Mouse (Mus musculus) stomach, embryonic 15.5 days (tissue): ENCODE results near the gene Shisa5. TPM values are rescaled to one million over a fixed set of nuclear protein-coding genes. Genes with fewer than 3 reads are reported as not detected.

ENCODE experiments used
- ATAC-seq: fragments of 200-750 bp; cut with Nextera tagmentation; 2 replicates; pipeline ENCODE4 v1.8.0; 2017; ENCODE audit warnings: low read depth, moderate number of reproducible peaks, moderate TSS enrichment; ENCODE audit not compliant: insufficient read depth, low FRiP score
- H3K27ac ChIP-seq: fragments of 300-500 bp; sonication (generic); 2 replicates; pipeline ENCODE4 v1.5.1; 2015; ENCODE audit warnings: mild to moderate bottlenecking, inconsistent platforms
- H3K27me3 ChIP-seq: fragments of 300-500 bp; sonication (generic); replicated peaks from 2 replicates; pipeline ENCODE4 v1.6.1; 2015; ENCODE audit warnings: inconsistent platforms
- H3K36me3 ChIP-seq: fragments of 300-500 bp; sonication (generic); 2 replicates; pipeline ENCODE4 v1.6.1; 2015; ENCODE audit warnings: inconsistent platforms
- H3K4me1 ChIP-seq: fragments of 300-500 bp; sonication (generic); 2 replicates; pipeline ENCODE4 v1.6.1; 2015; ENCODE audit warnings: inconsistent platforms
- H3K4me2 ChIP-seq: fragments of 300-500 bp; sonication (generic); 2 replicates; pipeline ENCODE4 v1.6.1; 2015; ENCODE audit warnings: mild to moderate bottlenecking, inconsistent platforms
- H3K4me3 ChIP-seq: fragments of 300-500 bp; sonication (generic); replicated peaks from 2 replicates; pipeline ENCODE4 v1.5.1; 2015; ENCODE audit warnings: inconsistent platforms
- H3K9ac ChIP-seq: fragments of 300-500 bp; sonication (generic); 2 replicates; pipeline ENCODE4 v1.6.1; 2015; ENCODE audit warnings: inconsistent platforms
- H3K9me3 ChIP-seq: fragments of 300-500 bp; sonication (generic); 2 replicates; pipeline ENCODE4 v1.6.1; 2016; ENCODE audit warnings: inconsistent platforms
- WGBS: fragments of 180-500 bp; shearing (Covaris S2); methylation state at CpG from one replicate; pipeline ENCODE4 v1.1.7; 2015; 5-methylcytosine and 5-hydroxymethylcytosine counted together
- polyA plus RNA-seq: library from polyadenylated mRNA; unstranded; fragments of >200 nt; fragmentation: Nextera tagmentation; extraction: Ambion mirVana; gene quantifications from 2 replicates; pipeline ENCODE4 v1.2.1, GENCODE M21; 2015

Gene Shisa5
- polyA plus RNA-seq, 1 experiment from 2014 or later = 104 TPM

DNA sequence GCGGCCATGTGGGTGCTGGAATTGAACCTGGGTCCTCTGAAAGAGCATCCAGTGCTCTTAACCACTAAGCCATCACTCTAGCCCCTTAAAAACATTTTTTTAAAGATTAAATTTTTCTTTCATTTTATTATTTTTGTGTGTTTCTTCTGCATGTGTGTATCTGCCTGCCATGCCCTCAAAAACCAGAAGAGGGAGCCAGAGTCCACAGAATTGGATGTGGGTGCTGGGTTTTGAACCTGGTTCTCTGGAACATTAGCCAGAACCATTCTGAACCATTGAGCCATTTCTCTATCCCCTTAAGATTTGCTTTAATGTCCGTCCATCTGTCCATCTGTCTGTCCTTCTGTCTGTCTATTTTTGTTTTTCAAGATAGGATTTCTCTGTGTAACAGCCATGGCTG lies 35.2 kb upstream of the Shisa5 start:
- ATAC-seq = no peak

DNA sequence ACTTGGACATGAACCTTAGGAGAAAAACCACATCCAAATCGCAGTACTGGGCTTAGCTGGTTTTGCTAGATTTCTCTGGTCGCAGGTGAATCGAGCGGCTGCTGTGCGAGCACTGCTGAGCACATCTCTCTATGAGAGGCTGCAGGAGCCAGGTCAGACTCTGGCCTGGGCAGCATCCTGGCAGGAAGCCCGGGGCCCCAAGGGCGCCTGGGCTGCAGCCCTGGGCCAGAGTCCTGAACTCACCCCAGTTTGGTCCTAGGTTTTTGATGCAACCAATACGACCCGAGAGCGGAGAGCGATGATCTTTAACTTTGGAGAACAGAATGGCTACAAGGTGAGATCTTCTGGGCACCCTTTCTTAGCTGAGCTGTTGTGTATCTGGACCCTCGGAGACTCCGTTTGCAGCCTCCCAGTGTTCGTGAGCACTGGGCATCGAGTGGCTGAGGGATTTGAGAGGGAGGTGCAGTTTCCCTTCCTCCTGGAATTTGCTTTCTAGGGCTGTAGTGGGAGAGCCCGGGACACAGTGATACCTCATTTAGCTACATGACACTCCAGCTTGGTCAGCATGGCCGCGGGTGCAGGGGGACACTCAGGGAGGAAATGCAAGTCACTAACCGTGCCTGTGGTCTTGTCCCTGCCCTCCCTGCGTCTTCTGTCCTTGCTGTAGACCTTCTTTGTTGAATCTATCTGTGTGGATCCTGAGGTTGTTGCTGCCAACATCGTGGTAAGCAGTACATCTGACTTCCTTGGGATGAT lies 31.2 kb upstream of the Shisa5 start:
- Histone ChIP-seq H3K27ac (no peak overlapping the region), H3K4me1 (0 out of 2 replicates have a peak, but pooled peaks cover 7% of the 10 kb centered on the region), H3K9ac (no peak overlapping the region), H3K4me2 (no peak overlapping the region), H3K9me3 (no peaks in the 10 kb centered on the region), H3K27me3 (no peaks in the 10 kb centered on the region), H3K4me3 (no peak overlapping the region), H3K36me3 (no peaks in the 10 kb centered on the region)
- no peak for ATAC-seq
- WGBS = 80% methylated on average over 21 of the region's 21 CpGs

More for the DNA sequence above, 35.2 kb upstream of the Shisa5 start:
- Histone ChIP-seq H3K27me3 (no peaks in the 10 kb centered on the region), H3K4me1 (no peaks in the 10 kb centered on the region), H3K36me3 (no peaks in the 10 kb centered on the region), H3K9ac (no peak overlapping the region), H3K9me3 (no peaks in the 10 kb centered on the region), H3K27ac (no peak overlapping the region), H3K4me3 (no peak overlapping the region), H3K4me2 (no peak overlapping the region)
- 58% methylated on average over 2 of the region's 2 CpGs for WGBS

DNA sequence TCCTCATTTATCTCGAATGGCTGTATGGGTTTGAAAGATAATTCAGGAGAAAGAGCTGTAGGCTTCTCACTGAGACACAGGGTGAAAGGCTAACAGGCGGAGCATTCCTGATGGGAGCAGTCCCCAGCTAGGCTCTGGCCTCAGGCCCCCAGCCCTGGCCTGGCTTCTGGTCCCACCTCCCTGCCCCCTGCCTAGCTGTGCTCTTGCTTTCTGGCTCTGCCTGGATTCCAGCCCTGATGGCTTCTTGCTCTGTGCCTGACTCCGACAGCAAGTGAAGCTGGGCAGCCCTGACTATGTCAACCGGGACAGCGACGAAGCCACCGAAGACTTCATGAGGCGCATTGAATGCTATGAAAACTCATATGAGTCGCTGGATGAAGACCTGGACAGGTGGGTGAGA lies 30.3 kb upstream of the Shisa5 start:
- H3K9me3 ChIP-seq = no peaks in the 10 kb centered on the region
- no peak overlapping the region for H3K4me3 ChIP-seq
- WGBS = 80% methylated on average over 9 of the region's 9 CpGs
- H3K27me3 ChIP-seq = no peaks in the 10 kb centered on the region
- no peaks in the 10 kb centered on the region for H3K36me3 ChIP-seq
- H3K27ac ChIP-seq = no peak overlapping the region
- ATAC-seq = no peak
- H3K4me2 ChIP-seq = no peak overlapping the region
- no peak overlapping the region for H3K9ac ChIP-seq
- 0 out of 2 replicates have a peak, but pooled peaks cover 7% of the 10 kb centered on the region for H3K4me1 ChIP-seq

DNA sequence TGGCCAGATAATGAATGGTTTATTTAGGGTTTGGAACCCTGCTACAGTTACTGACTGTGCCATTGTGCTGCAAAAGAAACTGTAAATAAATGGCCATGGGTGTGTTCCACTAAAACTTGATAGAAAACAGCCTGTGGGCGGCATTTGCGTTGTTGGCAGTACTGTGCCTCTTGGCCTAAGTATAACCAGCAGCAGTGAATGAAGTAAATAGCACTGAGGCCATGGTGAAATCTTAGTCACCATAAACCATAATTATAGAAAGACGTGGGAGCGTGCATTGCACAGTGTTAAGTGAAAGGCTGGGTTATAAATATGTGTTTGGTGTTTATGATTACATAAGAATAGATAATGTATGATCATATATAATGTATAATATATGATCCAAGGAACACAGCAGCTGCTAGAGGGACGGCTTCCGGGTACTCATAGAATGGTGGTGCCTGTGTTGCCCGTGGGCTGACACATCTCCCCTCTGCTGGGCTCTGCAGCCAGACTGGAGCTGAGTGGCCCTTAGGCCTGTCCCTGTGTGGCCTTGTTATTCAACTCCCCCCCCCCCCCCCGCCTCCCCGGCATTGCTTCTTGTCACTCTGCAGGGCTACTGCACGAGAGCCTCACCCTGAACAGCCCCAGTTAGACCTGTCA lies 29.2 kb upstream of the Shisa5 start:
- Histone ChIP-seq H3K4me1 (0 out of 2 replicates have a peak, but pooled peaks cover 7% of the 10 kb centered on the region), H3K36me3 (no peaks in the 10 kb centered on the region), H3K9me3 (no peaks in the 10 kb centered on the region), H3K4me3 (no peak overlapping the region), H3K27ac (no peak overlapping the region), H3K9ac (no peak overlapping the region), H3K4me2 (no peak overlapping the region), H3K27me3 (no peaks in the 10 kb centered on the region)
- ATAC-seq = no peak
- WGBS = 58% methylated on average over 10 of the region's 10 CpGs

DNA sequence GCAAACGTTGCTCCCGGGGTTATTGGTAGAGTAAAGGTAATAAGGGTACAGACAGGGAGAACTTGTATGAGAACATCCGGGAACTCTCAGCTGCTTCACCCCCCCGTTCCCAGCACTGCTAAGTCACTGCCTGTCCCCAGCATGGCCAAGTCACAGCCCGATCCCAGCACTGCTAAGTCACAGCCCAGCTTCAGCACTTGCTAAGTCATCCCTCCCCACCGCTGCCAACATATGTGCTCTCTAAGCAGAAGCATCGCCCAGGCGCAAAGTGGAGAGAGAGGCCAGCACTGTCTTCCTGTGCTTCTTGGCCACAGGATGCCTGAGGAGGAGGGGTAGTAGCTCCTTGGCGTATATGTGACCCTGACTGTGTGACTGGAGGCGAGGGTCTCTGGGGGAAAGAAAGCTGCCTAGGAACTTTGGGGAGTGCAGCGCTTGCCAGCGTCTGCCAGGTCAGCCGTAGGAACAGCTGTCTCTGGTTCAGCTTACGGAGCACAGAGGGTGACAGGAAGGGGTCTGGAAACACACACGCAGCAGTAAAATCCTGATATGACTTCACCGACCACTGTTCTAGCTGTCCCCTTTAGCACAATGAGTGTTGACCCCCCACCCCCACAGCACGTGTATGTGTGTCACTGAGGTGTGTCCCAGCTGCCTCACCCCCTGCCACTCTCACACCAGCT lies 28.6 kb upstream of the Shisa5 start:
- Histone ChIP-seq H3K27me3 (no peaks in the 10 kb centered on the region), H3K36me3 (no peaks in the 10 kb centered on the region), H3K4me1 (0 out of 2 replicates have a peak, but pooled peaks cover 7% of the 10 kb centered on the region), H3K4me2 (no peak overlapping the region), H3K9ac (no peak overlapping the region), H3K27ac (no peak overlapping the region), H3K4me3 (no peak overlapping the region), H3K9me3 (no peaks in the 10 kb centered on the region)
- WGBS = 39% methylated on average over 17 of the region's 17 CpGs
- ATAC-seq = no peak; the same call in 1 of the 2 replicates

DNA sequence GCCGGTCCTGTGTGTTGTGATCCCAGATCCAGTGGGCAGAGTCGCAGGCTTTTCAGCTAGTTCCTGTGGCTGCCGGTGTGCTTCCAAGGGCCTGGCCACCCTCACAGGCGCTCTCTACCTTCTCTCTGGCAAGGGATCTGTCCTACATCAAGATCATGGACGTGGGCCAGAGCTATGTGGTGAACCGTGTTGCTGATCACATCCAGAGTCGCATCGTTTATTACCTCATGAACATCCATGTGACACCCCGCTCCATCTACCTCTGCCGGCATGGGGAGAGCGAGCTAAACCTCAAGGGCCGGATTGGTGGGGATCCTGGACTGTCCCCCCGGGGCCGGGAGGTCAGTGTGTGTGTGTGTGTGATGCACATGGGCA lies 28.1 kb upstream of the Shisa5 start:
- Histone ChIP-seq H3K4me2 (no peak overlapping the region), H3K9ac (no peak overlapping the region), H3K27me3 (no peaks in the 10 kb centered on the region), H3K27ac (no peak overlapping the region), H3K36me3 (no peaks in the 10 kb centered on the region), H3K4me1 (0 out of 2 replicates have a peak, but pooled peaks cover 10% of the 10 kb centered on the region), H3K9me3 (no peaks in the 10 kb centered on the region), H3K4me3 (no peak overlapping the region)
- WGBS = 76% methylated on average over 14 of the region's 14 CpGs
- ATAC-seq = no peak

DNA sequence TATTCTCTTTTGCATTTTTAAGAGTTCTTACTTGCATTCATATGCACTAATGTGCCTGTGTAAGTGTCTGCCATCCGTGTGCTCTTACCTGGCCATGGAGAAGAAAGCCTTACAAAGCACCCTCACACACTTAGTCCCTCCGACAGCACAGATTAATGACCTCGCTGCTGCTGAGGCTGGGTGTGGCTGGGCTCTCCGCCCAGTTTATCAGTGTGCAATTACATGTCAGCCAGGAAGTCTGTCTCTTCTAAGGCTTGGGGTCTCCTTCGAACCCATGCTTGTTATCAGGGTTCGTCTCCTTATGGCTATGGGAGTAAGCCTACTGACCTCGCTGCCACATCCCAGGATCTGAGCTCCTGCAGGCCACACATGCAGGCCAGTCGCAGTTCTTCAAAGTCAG lies 23.0 kb upstream of the Shisa5 start:
- H3K27me3 ChIP-seq = no peaks in the 10 kb centered on the region
- no peak overlapping the region for H3K4me3 ChIP-seq
- no peak overlapping the region for H3K4me2 ChIP-seq
- no peaks in the 10 kb centered on the region for H3K9me3 ChIP-seq
- H3K27ac ChIP-seq = no peak overlapping the region
- no peak overlapping the region for H3K9ac ChIP-seq
- H3K4me1 ChIP-seq = 0 out of 2 replicates have a peak, but pooled peaks cover 7% of the 10 kb centered on the region
- no peaks in the 10 kb centered on the region for H3K36me3 ChIP-seq
- peak; percentile 71; the same call in 1 of the 2 replicates for ATAC-seq
- WGBS = 36% methylated on average over 8 of the region's 8 CpGs

DNA sequence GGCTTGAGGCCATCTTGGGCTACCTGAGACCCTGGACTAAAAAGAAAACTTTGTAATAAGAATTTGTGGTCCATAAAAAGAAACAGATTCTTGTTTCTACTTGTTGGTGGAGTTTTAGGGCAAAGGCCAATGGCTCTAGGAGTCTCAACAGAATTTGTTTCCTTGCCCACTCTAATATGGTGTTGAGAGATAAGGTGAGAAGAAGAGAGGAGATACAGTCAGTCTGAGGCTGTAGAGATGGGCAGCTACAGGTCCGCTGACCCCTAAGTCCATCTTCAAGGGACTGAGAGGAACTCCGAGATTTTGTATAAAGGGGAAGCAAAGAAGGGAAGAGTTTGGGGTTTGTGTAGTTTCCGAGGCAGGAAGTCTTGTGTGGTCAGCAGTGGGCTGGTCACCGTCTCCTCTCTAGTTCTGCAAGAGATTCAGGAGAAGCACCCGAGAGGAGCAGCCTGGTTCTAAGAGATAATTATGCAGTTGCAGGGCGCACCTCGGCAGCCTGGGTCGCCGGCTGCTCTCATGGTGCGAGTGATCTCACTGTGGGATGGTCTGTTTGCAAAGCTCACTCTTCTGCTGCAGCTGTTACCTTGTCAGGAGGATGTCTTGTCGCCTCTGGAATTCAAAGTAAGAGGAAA lies 21.3 kb upstream of the Shisa5 start:
- Histone ChIP-seq H3K4me2 (no peak overlapping the region), H3K27me3 (no peaks in the 10 kb centered on the region), H3K4me3 (no peak overlapping the region), H3K9me3 (no peaks in the 10 kb centered on the region), H3K9ac (no peak overlapping the region), H3K36me3 (no peaks in the 10 kb centered on the region), H3K4me1 (0 out of 2 replicates have a peak, but pooled peaks cover 7% of the 10 kb centered on the region), H3K27ac (no peak overlapping the region)
- peak; percentile 66; the same call in 1 of the 2 replicates for ATAC-seq
- 51% methylated on average over 11 of the region's 11 CpGs for WGBS

DNA sequence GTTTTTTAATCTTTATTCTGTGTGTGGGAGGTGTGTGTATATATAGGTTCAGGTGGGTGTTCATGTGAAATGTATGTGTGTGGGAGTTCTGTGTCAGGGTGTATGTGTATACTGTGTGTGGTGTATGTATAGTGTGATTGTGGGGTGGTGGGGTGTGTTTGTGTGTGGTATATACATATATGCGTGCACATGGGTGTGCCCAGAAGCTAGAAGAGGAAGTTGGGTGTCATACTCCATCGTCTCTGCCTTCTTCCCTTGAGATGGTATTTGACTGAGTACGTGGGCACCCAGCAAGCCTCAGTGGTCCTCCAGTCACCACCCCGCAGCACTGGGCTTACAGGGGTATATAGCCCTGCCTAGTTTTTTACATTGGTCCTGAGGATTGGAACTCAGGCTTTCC lies 16.9 kb upstream of the Shisa5 start:
- H3K27me3 ChIP-seq = no peaks in the 10 kb centered on the region
- 73% methylated on average over 4 of the region's 4 CpGs for WGBS
- no peak overlapping the region for H3K4me2 ChIP-seq
- H3K9ac ChIP-seq = no peak overlapping the region
- no peaks in the 10 kb centered on the region for H3K9me3 ChIP-seq
- no peaks in the 10 kb centered on the region for H3K4me1 ChIP-seq
- H3K36me3 ChIP-seq = no peaks in the 10 kb centered on the region
- no peak overlapping the region for H3K27ac ChIP-seq
- no peak for ATAC-seq
- H3K4me3 ChIP-seq = no peak overlapping the region

DNA sequence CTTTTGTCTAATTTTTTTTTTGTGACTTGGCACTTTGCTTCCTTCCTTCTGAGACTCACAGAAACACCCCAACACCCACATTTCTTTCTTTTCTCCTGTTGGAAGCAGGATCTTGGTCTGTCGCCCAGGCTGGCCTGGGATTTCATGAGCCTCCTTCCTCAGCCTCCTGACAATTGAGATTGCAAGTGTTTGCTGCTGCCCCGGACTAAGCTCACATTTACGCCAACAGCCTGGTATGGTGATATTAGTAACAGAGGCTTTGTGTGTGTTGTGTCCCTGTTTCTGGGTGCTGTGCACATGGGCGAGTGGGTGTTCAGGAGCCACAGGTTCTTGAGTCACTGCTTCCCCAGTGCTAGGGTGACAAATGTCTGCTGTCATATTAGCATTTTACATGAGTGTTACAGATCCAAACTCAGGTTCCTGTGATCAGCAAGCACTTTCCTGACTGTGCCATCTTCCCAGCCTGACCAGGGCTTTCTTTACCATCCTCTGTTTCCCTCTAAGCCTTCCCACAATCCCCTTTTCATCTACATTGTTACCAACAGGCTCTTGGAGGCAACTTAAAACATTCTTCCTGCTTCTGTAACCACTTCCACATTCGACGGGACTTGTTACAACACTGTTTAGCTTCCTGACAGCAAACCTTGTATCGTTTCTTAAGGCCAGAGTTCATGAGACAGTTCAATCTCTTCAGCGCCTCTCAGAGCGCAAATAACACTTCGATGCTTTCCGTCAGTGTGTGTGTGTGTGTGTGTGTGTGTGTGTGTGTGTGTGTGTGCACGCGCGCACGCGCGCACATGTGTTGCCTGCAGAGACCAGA lies 15.3 kb upstream of the Shisa5 start:
- Histone ChIP-seq H3K9ac (no peak overlapping the region), H3K36me3 (no peaks in the 10 kb centered on the region), H3K27ac (no peak overlapping the region), H3K4me2 (no peak overlapping the region), H3K27me3 (no peaks in the 10 kb centered on the region), H3K4me1 (no peaks in the 10 kb centered on the region), H3K9me3 (no peaks in the 10 kb centered on the region), H3K4me3 (no peak overlapping the region)
- no peak for ATAC-seq
- 86% methylated on average over 17 of the region's 17 CpGs for WGBS

DNA sequence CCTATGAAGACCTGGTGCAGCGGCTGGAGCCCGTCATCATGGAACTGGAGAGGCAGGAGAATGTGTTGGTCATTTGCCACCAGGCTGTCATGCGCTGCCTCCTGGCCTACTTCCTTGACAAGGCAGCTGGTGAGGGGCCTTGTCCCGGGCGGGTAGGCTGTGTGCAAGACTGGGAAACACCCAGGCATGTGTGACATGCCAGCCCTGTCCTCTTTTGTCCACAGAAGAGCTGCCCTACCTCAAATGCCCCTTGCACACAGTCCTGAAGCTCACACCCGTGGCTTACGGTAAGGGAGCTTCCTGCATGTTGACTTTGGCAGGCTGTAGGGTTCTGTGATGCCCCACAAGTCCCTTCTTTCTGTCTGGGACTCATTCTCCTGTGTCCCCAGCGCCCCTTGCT lies 10.8 kb upstream of the Shisa5 start:
- Histone ChIP-seq H3K4me3 (no peak overlapping the region), H3K9me3 (no peaks in the 10 kb centered on the region), H3K27me3 (no peaks in the 10 kb centered on the region), H3K4me1 (no peaks in the 10 kb centered on the region), H3K27ac (no peak overlapping the region), H3K4me2 (no peak overlapping the region), H3K36me3 (no peaks in the 10 kb centered on the region), H3K9ac (no peak overlapping the region)
- ATAC-seq = no peak
- WGBS = 68% methylated on average over 8 of the region's 8 CpGs
